Mouse (Mus musculus): ENCODE results near the gene Crxos.

Gene Crxos

DNA sequence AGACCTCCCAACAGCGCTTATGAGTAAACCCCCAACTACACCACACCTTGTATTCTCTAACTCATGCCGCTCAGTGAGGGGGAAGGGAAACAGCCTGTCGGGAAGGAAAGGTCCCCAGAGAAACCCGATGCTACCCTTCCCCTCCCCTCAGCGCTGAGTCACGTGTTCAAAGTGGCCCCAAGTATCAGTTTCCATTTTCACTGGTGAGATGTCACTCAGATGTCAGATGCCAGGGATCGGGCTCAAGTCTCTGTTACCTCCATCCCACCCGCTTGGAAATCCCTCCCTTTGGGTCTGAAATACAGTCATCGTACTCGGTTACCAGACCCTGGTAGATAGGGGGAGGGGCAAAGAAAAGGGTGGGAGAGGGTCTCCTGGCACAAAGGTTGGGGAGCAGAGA, 39.4 kb downstream of the Crxos start:
- DNase-seq (ENCODE audit: low read depth, low spot score), result peak; percentile 76

GRCm38 (mm10) chr7:15922220-15922773, 39.9 kb downstream of the Crxos start, which contains the start of gene Selenow:
Gene Selenow, minus strand, starts transcription at chr7:15922402.
- DNase-seq (ENCODE audit: low read depth, low spot score), result peak; percentile 97

- DNase-seq (ENCODE audit: low read depth, low spot score), result peak; percentile 74
Observed at GRCm38 (mm10) chr7:15929910-15930309, 47.5 kb downstream of the Crxos start.

GRCm38 (mm10) chr7:15930543-15930942, 48.1 kb downstream of the Crxos start:
- peak; percentile 41 for DNase-seq (ENCODE audit: low read depth, low spot score)

- no peak for DNase-seq (ENCODE audit: low read depth, low spot score)
Observed at GRCm38 (mm10) chr7:15931635-15932034, 49.2 kb downstream of the Crxos start.

- DNase-seq (ENCODE audit: low read depth, low spot score), result no peak
Observed at GRCm38 (mm10) chr7:15933437-15934359, 51.3 kb downstream of the Crxos start.

DNA sequence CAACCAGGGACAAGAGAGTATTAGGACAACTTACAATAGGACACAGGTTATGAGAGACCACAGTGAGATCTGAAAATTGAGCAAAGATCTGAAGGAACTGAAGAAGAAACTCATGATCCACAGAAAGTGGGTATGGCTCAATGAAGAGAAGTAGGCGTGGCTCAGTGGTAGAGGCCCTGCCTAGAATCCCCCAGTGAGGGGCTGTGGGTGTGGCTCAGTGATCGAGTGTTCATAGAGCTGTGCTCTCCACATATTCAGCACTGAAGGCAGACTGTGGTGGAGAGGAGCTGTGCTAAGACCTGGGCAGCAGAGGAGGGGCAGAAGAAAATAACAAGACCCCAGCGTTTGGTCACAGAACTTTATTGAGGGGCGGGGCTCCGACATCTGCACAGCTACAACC, 55.1 kb downstream of the Crxos start:
- DNase-seq (ENCODE audit: low read depth, low spot score), result no peak

DNA sequence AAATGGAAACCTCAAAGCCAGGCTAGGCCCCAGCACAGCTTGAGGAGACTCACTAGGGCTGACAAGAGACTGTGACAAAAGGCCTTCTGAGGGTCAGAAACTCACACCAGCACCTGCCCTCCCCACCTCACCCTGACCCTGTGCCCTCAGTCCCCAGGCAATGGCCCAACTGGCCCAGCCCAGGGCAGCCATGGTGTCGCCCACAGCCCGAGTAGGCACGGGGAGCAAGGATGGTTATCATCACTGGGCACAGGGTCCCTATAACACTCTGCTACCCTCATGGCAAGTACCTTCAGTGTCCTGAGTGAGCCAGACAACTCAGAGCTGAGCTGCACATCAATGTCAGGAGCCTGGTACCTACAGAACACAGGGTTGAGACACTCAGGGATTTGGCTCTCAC, 56.2 kb downstream of the Crxos start:
- DNase-seq (ENCODE audit: low read depth, low spot score), result no peak

DNA sequence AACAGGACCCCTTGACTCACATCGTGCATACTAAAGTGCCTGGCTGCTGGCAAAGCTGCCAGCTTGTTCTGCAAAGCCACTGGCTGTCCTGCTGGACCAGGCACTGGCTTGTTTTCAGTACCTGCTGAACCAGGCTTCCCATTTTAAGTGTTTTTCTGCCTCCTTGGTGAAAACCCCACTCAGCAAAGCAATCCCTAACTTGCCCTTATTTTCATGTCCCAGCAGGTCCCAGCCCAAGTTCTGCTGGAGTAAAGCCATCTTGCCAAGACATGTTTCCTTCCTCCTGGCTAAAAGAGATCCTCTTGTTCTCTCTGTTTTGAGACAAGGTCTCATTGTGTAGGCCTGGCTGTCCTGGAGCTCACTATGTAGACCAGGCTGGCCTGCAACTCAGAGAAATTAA, 61.9 kb downstream of the Crxos start:
- DNase-seq (ENCODE audit: low read depth, low spot score), result no peak

GRCm38 (mm10) chr7:15945211-15945610, 62.8 kb downstream of the Crxos start:
- DNase-seq (ENCODE audit: low read depth, low spot score), result no peak

DNA sequence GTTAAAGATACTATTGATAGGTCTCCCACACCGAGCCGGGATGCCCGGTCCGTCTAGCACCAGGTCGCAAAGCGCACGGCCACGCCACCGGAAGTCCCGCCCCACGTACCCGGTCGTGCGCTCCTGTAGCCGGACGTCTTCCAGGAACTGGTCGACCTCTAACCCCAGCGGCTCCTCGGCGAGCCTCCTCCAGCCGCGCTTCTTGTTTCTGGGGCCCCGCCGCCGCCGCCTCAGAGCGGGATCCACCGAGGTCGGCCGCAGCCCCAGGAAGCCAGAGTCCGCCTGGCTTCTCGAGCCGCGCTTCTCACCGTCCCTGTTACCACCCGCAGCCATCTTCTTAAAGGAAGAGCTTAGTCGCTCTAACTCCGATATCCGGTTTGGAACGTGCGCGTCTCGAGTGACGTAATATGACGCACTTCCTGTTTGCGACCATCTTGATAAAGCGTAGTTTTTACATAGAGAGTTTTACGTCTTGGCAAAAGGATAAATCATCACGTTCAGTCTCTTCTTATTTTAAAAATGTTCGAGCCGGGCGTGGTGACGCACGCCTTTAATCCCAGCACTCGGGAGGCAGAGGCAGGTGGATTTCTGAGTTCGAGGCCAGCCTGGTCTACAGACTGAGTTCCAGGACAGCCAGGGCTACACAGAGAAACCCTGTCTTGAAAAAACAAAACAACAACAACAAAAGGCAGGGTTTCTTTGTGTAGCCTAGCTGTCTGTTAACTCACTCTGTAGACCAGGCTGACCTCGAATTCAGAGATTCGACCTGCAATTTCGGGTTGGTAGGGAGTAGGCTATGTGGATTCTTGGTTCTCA, 63.5 kb downstream of the Crxos start, which contains the start of gene Nop53:
TSS of gene Nop53 (minus strand) at position 354 of the 816 bp plus-strand sequence.
- peak; percentile 99 for DNase-seq (ENCODE audit: low read depth, low spot score)

DNA sequence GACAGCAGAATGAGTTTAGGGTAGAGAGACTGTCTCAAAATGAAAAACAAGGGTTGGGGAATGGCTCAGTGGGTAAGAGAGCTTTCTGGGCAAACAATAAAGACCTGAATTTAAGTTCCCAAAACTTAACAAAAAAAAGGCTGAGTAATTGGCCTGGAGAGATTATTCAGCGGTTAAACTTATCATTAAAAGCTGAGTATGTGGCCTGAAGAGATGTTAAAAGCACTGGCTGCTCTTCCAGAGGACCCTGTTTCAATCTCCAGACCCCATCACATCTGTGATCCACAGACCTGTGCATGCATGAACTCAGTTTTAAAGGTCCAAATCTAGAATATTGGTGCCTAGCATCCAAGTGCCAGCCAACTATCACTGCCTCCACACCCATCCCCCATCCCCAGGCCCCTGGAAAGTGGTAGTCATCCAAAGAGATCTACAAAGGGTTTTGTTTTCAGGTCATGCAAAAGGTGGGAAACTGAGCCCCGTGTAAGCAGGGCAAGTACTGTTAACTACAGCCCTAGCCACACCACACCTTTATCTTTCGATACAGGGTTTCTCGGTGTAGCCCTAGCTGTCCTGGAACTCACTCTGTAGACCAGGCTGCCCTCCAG, 65.3 kb downstream of the Crxos start:
- DNase-seq (ENCODE audit: low read depth, low spot score), result no peak

DNA sequence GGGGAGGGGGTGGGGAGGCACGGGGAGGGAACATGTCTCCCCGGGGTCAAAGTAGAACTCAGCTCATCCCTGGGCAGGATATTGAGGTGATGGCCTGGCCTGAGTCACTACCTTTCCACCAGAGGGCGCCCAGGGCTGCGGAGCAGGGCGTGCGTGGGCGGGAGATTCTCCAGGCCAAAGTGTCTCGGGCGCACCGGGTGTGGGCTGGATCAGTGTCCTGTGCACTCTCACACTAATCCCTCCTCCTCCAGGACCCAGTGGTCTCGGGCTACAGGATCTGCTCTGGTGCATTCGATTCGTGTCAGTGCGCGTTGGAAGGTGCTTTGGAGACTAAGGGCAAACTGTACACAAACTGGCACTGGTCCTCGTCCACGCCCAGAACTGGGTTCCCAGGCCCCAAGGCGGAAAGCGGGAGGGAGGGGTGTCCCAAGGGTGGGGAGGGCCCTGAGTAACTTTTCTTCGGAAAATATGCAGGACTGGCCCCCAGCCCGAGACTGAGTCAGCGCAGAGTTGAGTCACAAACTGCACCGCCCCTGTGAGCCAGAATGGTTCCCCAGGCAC, 66.0 kb downstream of the Crxos start:
- peak; percentile 82 for DNase-seq (ENCODE audit: low read depth, low spot score)

DNA sequence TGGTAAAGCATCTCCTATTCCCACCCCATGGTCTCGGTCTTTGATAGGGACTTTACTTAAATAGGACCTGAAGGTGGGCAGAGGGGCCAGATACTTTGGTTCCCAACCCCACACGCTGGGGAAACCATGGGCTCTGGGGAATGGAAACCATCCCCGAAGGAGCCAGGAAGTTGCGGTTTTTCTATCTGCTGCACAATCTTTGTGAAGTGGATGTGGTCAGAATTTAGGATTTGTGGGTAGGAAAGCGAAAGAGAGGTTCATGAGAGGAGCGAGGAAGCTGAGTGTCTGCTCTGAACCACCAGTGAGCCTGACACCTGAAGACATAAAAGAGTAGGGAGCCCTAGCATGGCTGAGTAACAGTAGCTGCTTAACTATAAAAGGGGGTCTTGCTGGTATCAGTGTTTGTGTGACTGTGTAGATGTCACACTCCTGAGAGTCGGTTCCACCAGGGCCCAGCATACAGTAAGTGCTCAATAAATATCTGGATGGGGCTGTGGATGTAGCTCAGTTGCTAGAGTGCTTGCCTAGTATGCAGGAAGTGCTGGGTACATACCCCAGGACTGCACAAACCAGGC, 66.9 kb downstream of the Crxos start:
- DNase-seq (ENCODE audit: low read depth, low spot score), result no peak

- no peak for DNase-seq (ENCODE audit: low read depth, low spot score)
Observed at GRCm38 (mm10) chr7:15950008-15950407, 67.6 kb downstream of the Crxos start.

DNA sequence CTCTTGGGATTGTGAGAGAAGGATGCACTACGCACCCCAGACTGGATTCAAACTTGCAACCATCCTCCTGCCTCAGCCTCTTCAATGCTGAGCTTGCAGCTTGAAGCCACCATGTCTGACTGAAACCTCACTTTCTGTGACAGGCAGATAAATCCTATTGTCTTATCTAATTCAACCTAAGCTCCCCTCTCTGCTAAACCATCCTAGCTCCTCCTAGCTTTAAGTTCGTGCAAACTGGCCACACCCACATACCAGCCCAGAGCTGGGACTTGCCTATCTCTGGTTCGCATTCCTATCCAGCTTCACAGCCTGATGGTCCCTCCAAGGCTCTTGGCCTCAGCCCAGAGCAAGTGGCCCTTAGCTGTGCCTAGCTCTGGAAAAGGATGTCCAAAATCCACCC, 70.0 kb downstream of the Crxos start:
- DNase-seq (ENCODE audit: low read depth, low spot score), result no peak
